Comparison of ENCODE assay signal across 28 mouse cellular contexts in genomic region chr2:30247681-30248080, GRCm38 (mm10). TPM values are rescaled to one million over a fixed set of nuclear protein-coding genes. Genes with fewer than 3 reads are reported as not detected.
DNase-seq lines count a peak whose midpoint lies in the region; TF ChIP-seq lines count a peak whose summit lies in the region.
"Had no signal": no experiment of that assay in that cellular context is flagged by ENCODE, and none has a peak within 500 bp of the region (broad histone marks: within the 10 kb centered on the region; RNA-seq: fewer than 3 reads in every experiment).

No protein-coding gene starts in this region.

- H3K36me3 ChIP-seq in heart, adult 2 months (ENCODE audit: control insufficient read depth, insufficient read depth, low read length), result peaks cover 50% of the 10 kb centered on the region

- no peak overlapping the region for H3K9ac ChIP-seq in heart, adult 2 months (ENCODE audit: low read depth, low read length)
- H3K9ac ChIP-seq: forebrain, embryonic 13.5 days; hindbrain, embryonic 15.5 days; intestine, embryonic 15.5 days had no signal

- peak overlapping the region; percentile 80 for H3K27ac ChIP-seq in gastrocnemius, adult 2 months
- peak overlapping the region; percentile 42; the same call in 1 of the 2 replicates for H3K27ac ChIP-seq in heart, adult 2 months
- H3K27ac ChIP-seq in layer of hippocampus, adult 2 months, result peak overlapping the region; percentile 43; the same call in 1 of the 2 replicates
- H3K27ac ChIP-seq: forebrain, embryonic 10.5 days; forebrain, embryonic 13.5 days; hindbrain, embryonic 15.5 days; intestine, embryonic 15.5 days had no signal

- TF ChIP-seq CTCF in gastrocnemius, adult 2 months (IDR thresholded peaks at IDR 0.05), result no peak
- TF ChIP-seq CTCF in heart, adult 2 months (IDR thresholded peaks at IDR 0.05), result no peak
- TF ChIP-seq CTCF in layer of hippocampus, adult 2 months (conservative IDR thresholded peaks at IDR 0.05), result no peak

- intact Hi-C loops in gastrocnemius, adult 2 months (cut with DNase I), result no loop called here
- intact Hi-C loops in heart, adult 2 months (cut with DNase I), result no loop called here

- peaks cover 16% of the 10 kb centered on the region for H3K79me2 ChIP-seq in heart, adult 2 months (replicated peaks; ENCODE audit: control insufficient read depth, insufficient read depth, low read length)

- no peaks in the 10 kb centered on the region for H3K27me3 ChIP-seq in heart, adult 2 months (ENCODE audit: control insufficient read depth, insufficient read depth, low read length)
- H3K27me3 ChIP-seq: forebrain, embryonic 13.5 days; hindbrain, embryonic 15.5 days; intestine, embryonic 15.5 days had no signal

- 21% methylated on average over 4 of the region's 4 CpGs for WGBS in heart, adult 2 months

- TF ChIP-seq POLR2A in heart, adult 2 months (IDR thresholded peaks at IDR 0.05; ENCODE audit: insufficient read depth, low read depth, low read length), result no peak

- DNase-seq in gastrocnemius, adult 2 months, result no peak
- no peak for DNase-seq in gastrocnemius, adult 8-10 months (ENCODE audit: low spot score in 2 of 2)
- DNase-seq in heart, adult 2 months, result peak; percentile 25 to 39
- no peak for DNase-seq in heart, adult 8-10 months (ENCODE audit: low spot score)
- DNase-seq in layer of hippocampus, adult 2 months (ENCODE audit: low spot score in 2 of 2), result no peak
- DNase-seq in layer of hippocampus, postnatal 10 days (ENCODE audit: low spot score in 2 of 2), result no peak
- DNase-seq: adrenal gland, adult 2 months; adrenal gland, postnatal 14 days; cerebellum, adult 11 months; cerebellum, postnatal 10 days; gastrocnemius, postnatal 10 days; gastrocnemius, postnatal 36 days; heart, postnatal 4 days; kidney, adult 11 months; kidney, adult 8-10 months had no signal

- TF ChIP-seq EP300 in heart, adult 2 months (IDR thresholded peaks at IDR 0.05; ENCODE audit: insufficient read depth, low read depth, low read length), result no peak

- H3K4me3 ChIP-seq in gastrocnemius, adult 2 months, result no peak overlapping the region; the same call in 1 of the 2 replicates
- no peak overlapping the region for H3K4me3 ChIP-seq in heart, adult 2 months
- H3K4me3 ChIP-seq in layer of hippocampus, adult 2 months, result no peak overlapping the region
- H3K4me3 ChIP-seq: forebrain, embryonic 10.5 days; forebrain, embryonic 13.5 days; hindbrain, embryonic 15.5 days; intestine, embryonic 15.5 days had no signal

- peaks cover 60% of the 10 kb centered on the region for H3K4me1 ChIP-seq in heart, adult 2 months (ENCODE audit: control insufficient read depth, insufficient read depth, low read length)

RNA-seq across cellular contexts. Expression of gene Gm28035, which starts 7.3 kb away (rescaled TPM):
- 1 to 10 TPM; 1.1 to 1.4 TPM for total RNA-seq in gastrocnemius, adult 2 months (2021)
- total RNA-seq in gastrocnemius, adult 8-10 months (2022), result under 1 TPM in 3 of 4 experiments, not detected in 1; 0.22 to 0.78 (median 0.40) TPM
- total RNA-seq in heart, adult 2 months (2021), result 1 to 10 TPM; 4.6 to 6.0 TPM
- polyA plus RNA-seq in heart, adult 2 months (2012; rRNA removed), result 7.6 and 14.7 TPM in 2 replicates
- 1 to 10 TPM; 1.8 to 6.1 (median 3.6) TPM for total RNA-seq in heart, adult 8-10 months (2022)
- 10 to 100 TPM in 1 of 2 experiments, 1 to 10 TPM in 1; 8.7 to 10.9 TPM for total RNA-seq in layer of hippocampus, adult 2 months (2021)
- 1 to 10 TPM; 5.8 to 7.2 TPM for total RNA-seq in layer of hippocampus, postnatal 10 days (2021)
- total RNA-seq: MEL had no signal

RNA-seq across cellular contexts. Expression of gene Lrrc8a, which starts 10.2 kb away (rescaled TPM):
- total RNA-seq in gastrocnemius, adult 2 months (2021), result 10 to 100 TPM; 19.6 to 37.9 TPM
- total RNA-seq in gastrocnemius, adult 8-10 months (2022), result 10 to 100 TPM; 13.2 to 20.1 (median 15.3) TPM
- total RNA-seq in heart, adult 2 months (2021), result 10 to 100 TPM; 68.2 to 83.3 TPM
- 46.4 and 49.1 TPM in 2 replicates for polyA plus RNA-seq in heart, adult 2 months (2012; rRNA removed)
- total RNA-seq in heart, adult 8-10 months (2022), result 10 to 100 TPM; 50.2 to 66.4 (median 61.0) TPM
- 10 to 100 TPM; 56.8 to 59.3 TPM for total RNA-seq in layer of hippocampus, adult 2 months (2021)
- 10 to 100 TPM; 54.0 to 55.9 TPM for total RNA-seq in layer of hippocampus, postnatal 10 days (2021)

RNA-seq across cellular contexts. Expression of gene Phyhd1, which starts 18.3 kb away (rescaled TPM):
- 10 to 100 TPM; 27.8 to 34.5 TPM for total RNA-seq in gastrocnemius, adult 2 months (2021)
- total RNA-seq in gastrocnemius, adult 8-10 months (2022), result 10 to 100 TPM in 2 of 4 experiments, 1 to 10 TPM in 2; 7.7 to 14.2 (median 11.0) TPM
- total RNA-seq in heart, adult 2 months (2021), result 100 to 1,000 TPM; 112 to 148 TPM
- 108 and 180 TPM in 2 replicates for polyA plus RNA-seq in heart, adult 2 months (2012; rRNA removed)
- total RNA-seq in heart, adult 8-10 months (2022), result 100 to 1,000 TPM in 3 of 4 experiments, 10 to 100 TPM in 1; 97.7 to 135 (median 112) TPM
- total RNA-seq in layer of hippocampus, adult 2 months (2021), result 10 to 100 TPM; 21.5 to 22.2 TPM
- 10 to 100 TPM; 16.9 to 19.2 TPM for total RNA-seq in layer of hippocampus, postnatal 10 days (2021)

RNA-seq across cellular contexts. Expression of gene Gm28038, which starts 33.2 kb away (rescaled TPM):
- total RNA-seq in gastrocnemius, adult 2 months (2021), result 1 to 10 TPM in 1 of 2 experiments, not detected in 1; 1.8 TPM
- not detected for total RNA-seq in gastrocnemius, adult 8-10 months (2022)
- 1 to 10 TPM; 2.6 to 6.3 TPM for total RNA-seq in heart, adult 2 months (2021)
- not detected in 2 replicates for polyA plus RNA-seq in heart, adult 2 months (2012; rRNA removed)
- 1 to 10 TPM in 2 of 4 experiments, not detected in 2; 1.3 to 3.7 TPM for total RNA-seq in heart, adult 8-10 months (2022)
- total RNA-seq in layer of hippocampus, adult 2 months (2021), result not detected
- not detected for total RNA-seq in layer of hippocampus, postnatal 10 days (2021)
- total RNA-seq: adrenal gland, adult 2 months; adrenal gland, postnatal 14 days; adrenal gland, postnatal 4 days; gastrocnemius, postnatal 10 days; gastrocnemius, postnatal 36 days; MEL had no signal
- polyA plus RNA-seq: adrenal gland, adult 2 months; cerebellum, adult 2 months; embryonic facial prominence, embryonic 11.5 days; embryonic facial prominence, embryonic 14.5 days; forebrain, embryonic 10.5 days; forebrain, embryonic 13.5 days; forebrain, embryonic 16.5 days; heart, embryonic 14.5 days; heart, postnatal 0 days; hindbrain, embryonic 11.5 days; hindbrain, embryonic 15.5 days; intestine, embryonic 15.5 days had no signal

RNA-seq across cellular contexts. Expression of gene Dolk, which starts 38.5 kb away (rescaled TPM):
- 10 to 100 TPM; 20.2 to 21.0 TPM for total RNA-seq in gastrocnemius, adult 2 months (2021)
- 10 to 100 TPM; 20.5 to 26.2 (median 24.6) TPM for total RNA-seq in gastrocnemius, adult 8-10 months (2022)
- 10 to 100 TPM; 21.6 to 25.3 TPM for total RNA-seq in heart, adult 2 months (2021)
- polyA plus RNA-seq in heart, adult 2 months (2012; rRNA removed), result 23.9 and 35.1 TPM in 2 replicates
- total RNA-seq in heart, adult 8-10 months (2022), result 10 to 100 TPM; 20.8 to 25.2 (median 24.1) TPM
- 10 to 100 TPM; 22.1 to 22.2 TPM for total RNA-seq in layer of hippocampus, adult 2 months (2021)
- 10 to 100 TPM; 23.8 to 24.4 TPM for total RNA-seq in layer of hippocampus, postnatal 10 days (2021)

Comparison
In these comparisons a context has a peak if more than half of its experiments do, and no peak if none do; other contexts are left out.
1. DNase-seq: peak in heart, adult 2 months (2 of 2); none in gastrocnemius, adult 2 months (single experiment), gastrocnemius, adult 8-10 months (0 of 2), heart, adult 8-10 months (single experiment), layer of hippocampus, adult 2 months (0 of 2) and layer of hippocampus, postnatal 10 days (0 of 2).
2. Peak in every context shown above with its lines, with median percentiles within 50 percentile points of each other: H3K27ac ChIP-seq.